Mouse (Mus musculus): ENCODE data around the gene Timp3.

Gene Timp3

GRCm38 (mm10) chr10:86297307-86297706 is 2.9 kb upstream of the Timp3 start:
- DNase-seq (ENCODE audit: low read depth, low spot score): no peak

DNA sequence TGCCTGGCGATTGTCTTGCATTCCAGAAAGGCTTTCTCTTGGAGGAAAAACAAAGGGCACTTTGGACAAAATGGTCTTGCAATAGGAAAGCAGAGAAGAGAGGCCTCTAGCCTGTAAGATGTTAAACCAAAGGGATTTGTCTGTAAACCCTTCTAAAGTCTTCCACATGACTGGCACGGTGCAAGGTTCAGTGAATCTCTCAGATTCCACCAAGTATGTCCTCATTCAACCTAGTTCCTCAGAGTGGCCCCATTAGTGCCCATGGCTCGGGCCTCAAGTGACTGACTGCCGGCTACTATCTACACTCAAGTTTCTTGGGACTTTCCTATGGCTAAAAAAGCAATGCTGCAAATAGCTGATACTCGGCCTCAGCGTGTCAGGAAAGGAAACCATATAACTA is 1.8 kb upstream of the Timp3 start:
- no peak for DNase-seq (ENCODE audit: low read depth, low spot score)

- DNase-seq (ENCODE audit: low read depth, low spot score): no peak
Observed at GRCm38 (mm10) chr10:86299795-86300194, 377 bp upstream of the Timp3 start.

- no peak for DNase-seq (ENCODE audit: low read depth, low spot score)
Observed at GRCm38 (mm10) chr10:86301117-86301490, 932 bp downstream of the Timp3 start.

GRCm38 (mm10) chr10:86301593-86302317 is 1.6 kb downstream of the Timp3 start:
- no peak for DNase-seq (ENCODE audit: low read depth, low spot score)

DNA sequence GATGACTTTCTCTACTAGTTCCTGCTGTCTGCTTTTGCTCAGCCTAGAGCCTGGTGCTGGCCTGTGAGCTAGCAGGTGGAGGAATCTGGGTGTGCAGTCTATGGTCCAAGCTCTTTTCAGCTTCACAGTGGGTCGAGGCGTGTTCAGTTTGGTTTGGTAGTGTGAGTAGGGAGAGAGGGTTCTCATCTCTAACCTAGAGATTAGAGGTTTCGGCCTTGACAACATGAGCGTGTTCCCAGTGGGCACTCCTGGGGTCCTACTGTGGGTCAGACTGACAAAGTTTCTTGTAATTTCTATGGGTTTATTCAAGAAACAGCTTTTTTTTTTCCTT is 2.1 kb downstream of the Timp3 start:
- DNase-seq (ENCODE audit: low read depth, low spot score): no peak

GRCm38 (mm10) chr10:86302761-86303494 is 2.8 kb downstream of the Timp3 start:
- peak; percentile 65 for DNase-seq (ENCODE audit: low read depth, low spot score)

- DNase-seq (ENCODE audit: low read depth, low spot score): no peak
Observed at GRCm38 (mm10) chr10:86303495-86303876, 3.3 kb downstream of the Timp3 start.

DNA sequence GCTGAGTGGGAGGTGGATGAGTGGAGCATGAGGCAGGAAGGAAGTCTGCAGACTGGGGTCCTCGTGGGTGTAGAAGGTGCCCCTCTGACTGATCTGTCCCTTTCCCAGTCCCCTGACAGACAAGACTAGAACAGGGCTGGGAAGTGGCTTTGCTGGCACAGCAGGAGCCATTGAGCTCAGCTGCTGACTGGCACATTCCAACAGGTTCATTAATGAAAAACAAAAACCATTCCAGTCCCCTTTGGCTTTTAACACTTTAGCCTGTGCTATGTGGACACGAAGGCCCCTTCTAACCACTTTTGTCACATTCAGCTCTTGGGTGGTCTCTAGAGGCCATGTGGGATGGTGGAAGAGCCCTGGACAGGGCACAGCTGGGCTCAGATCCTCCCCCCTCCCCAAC is 4.4 kb downstream of the Timp3 start:
- no peak for DNase-seq (ENCODE audit: low read depth, low spot score)

- no peak for DNase-seq (ENCODE audit: low read depth, low spot score)
Observed at GRCm38 (mm10) chr10:86307235-86307634, 7.1 kb downstream of the Timp3 start.

GRCm38 (mm10) chr10:86310527-86310926 is 10.4 kb downstream of the Timp3 start:
- DNase-seq (ENCODE audit: low read depth, low spot score): no peak

DNA sequence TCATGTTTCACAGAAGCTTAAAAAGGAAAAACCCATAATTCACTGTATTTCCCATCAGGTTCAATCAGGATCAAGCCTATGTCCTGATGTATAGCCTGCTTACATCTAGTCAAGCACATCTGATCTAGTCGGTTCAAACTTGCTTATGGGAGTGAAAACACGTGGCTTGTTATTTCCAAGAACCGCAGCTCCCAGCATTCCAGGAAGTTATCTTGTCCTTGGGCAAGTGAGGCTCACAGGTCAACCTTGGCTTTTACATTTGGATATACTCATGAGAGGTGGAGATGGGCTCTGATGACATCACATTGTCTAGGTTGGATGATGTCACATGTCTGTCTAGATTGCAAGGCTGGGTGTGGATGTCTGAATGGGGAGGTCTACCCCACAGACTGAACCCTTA is 12.8 kb downstream of the Timp3 start:
- DNase-seq (ENCODE audit: low read depth, low spot score): no peak

DNA sequence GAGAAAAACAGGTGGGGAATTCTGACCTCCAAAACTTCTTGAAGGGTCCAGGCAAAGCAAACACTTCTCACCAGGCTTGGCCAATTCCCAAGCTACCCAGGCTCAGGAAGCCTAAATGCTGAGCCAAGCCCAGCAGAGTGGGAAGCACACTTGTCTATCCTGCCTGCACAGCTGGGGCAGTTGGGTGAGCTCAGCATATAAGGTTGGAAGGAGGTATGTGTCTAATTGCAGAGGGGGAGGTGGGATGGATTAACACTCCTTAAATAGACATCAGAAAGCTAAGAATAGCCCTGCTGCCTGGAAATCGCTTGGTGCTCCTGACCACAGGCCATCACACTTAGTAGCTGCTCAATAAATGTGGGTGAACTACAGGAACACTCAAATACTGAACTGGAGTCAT is 13.3 kb downstream of the Timp3 start:
- DNase-seq (ENCODE audit: low read depth, low spot score): no peak

- DNase-seq (ENCODE audit: low read depth, low spot score): no peak
Observed at GRCm38 (mm10) chr10:86315513-86315912, 15.3 kb downstream of the Timp3 start.

- DNase-seq (ENCODE audit: low read depth, low spot score): no peak
Observed at GRCm38 (mm10) chr10:86317633-86318032, 17.5 kb downstream of the Timp3 start.

DNA sequence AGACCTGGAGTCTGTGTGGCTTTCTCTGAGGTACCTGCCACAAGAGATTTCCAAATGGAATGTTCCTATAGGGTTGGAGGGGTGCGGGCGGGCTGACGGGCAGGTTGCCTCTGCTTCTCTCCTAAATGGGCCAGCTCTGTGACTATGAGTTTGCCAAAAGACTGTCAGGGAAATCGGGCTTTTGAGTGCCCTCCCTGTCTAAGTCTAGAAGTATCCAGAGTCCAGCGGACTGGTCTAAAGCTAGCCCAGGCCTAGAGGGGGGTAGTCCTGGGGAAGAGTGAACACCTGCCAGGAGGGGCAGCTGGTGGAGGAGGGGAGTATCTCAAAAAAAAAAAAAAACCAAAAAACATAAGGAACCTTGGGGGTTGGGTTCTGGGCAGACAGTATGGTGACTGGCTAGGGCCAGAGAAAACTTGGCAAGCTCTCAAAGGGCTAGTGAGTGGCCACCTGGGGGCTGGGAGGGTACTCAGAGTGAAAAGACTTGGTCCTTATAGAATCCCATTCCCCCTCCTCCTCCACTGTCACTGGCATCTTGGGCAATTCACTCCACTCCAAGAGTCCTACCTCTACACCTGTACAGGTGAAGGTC is 18.5 kb downstream of the Timp3 start:
- no peak for DNase-seq (ENCODE audit: low read depth, low spot score)

- DNase-seq (ENCODE audit: low read depth, low spot score): peak; percentile 53
Observed at GRCm38 (mm10) chr10:86319526-86319925, 19.4 kb downstream of the Timp3 start.

DNA sequence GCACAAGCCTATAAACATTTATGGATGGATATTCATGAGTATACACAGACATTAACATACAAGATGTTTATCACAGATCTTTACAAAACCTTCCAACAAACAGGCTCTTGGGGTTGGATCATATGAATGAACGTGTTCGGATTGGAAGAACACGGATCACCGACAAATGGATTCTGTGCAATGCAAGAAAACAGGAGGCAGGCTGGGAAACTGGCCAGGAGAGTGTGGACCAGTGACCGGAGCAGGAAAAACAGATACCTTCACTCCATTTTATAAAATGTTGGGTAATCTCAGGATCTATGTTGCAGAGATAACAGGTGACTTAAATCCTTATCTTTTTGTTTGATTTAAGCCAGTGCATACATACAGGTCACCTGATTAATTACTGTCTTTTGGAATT is 20.0 kb downstream of the Timp3 start:
- no peak for DNase-seq (ENCODE audit: low read depth, low spot score)

DNA sequence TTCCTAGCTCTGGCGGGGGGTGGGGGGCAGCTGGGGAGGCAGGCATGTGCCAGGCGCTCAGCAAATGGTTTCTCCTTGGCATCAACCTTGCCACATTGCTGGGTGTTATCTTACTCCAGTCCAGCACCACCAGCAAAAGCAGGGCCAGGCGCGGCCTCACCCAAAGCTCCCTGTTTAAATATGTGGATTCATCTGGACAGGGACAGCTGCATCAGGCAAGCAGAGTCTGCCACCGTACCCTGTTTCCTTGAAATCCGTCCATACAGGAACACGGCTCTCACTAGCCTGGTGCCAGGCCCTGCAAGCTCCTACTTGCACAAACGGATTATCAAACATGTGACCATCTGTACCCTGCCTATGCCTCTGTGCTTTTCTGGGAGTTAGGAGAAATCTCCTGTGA is 21.0 kb downstream of the Timp3 start:
- no peak for DNase-seq (ENCODE audit: low read depth, low spot score)

GRCm38 (mm10) chr10:86322006-86322405 is 21.8 kb downstream of the Timp3 start:
- DNase-seq (ENCODE audit: low read depth, low spot score): no peak

DNA sequence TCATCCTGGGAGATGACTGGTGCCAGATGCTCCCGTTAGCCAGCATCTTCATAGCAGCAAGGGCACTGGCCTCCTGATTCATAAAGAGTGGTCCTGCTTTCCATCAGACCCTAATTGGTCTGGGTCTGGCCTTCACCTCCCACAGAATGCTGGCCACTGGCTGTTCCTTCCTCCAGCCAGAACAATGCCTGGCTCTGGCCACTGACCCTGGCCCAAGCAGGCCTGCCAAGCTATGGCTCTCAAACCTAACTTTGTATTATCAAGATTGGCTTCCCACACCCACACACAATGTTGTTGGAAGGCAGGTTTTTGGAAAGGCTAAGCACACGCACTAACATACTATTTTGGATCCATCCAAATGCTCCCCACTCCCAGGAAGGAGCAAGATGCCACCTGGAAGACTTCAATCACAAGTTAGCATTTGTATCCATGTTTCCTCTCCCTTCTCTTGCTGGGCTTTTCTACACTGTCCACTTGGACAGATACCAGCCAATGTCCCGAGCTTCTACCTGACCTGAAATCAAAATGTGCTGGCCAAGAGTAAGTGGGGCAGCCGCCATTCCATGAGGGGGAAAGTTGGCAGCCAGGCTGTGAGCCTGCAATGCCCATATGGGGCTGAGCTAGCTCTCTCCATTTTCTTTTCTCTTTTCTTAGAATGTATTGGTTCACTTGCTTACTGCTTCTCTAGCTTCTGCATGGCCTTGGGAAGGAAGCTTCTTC is 23.3 kb downstream of the Timp3 start:
- DNase-seq (ENCODE audit: low read depth, low spot score): no peak

DNA sequence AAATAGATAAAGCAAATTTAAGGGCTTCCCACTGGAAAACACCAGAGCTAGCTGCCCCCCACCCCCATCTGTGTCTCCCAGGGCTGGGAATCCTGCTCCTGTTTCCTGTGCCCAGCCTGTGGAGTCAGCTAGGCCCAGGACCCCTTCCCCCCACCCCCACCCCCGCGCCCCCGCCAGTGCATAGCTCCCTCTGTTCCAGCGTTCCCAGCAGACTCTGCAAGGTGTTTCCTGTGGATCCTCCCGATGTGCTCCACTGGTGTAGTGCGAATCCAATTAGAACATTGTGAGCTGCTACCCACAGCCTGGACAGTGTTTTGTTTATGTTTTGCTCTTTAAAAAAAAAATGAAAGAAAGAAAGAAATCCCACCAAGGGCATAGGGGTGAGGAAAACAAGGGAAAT is 25.1 kb downstream of the Timp3 start:
- no peak for DNase-seq (ENCODE audit: low read depth, low spot score)

DNA sequence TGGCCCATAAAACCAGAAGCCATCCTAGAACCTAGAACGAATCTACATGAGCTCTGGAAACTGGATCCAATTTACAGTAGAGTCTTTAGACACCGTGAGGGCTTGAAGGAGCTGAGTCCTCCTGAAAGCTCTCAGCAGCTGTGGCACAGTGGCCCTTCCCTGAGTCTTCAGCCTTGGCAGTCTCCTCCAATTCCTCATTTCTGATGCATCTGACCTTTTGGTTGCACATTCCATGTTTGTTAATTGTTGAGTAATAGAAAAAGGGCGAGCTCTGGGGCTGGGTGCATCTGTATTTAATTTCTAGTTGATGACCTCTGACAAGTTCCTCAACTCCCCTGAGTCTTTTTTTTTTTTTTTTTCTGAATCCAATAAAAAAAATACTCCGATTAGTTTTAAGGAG is 28.0 kb downstream of the Timp3 start:
- no peak for DNase-seq (ENCODE audit: low read depth, low spot score)

All from ES-CJ7 (cell line).